Mouse (Mus musculus): ENCODE measurements around the gene Gosr2. TPM values are rescaled to one million over a fixed set of nuclear protein-coding genes. Genes with fewer than 3 reads are reported as not detected.
A peak's percentile ranks its signal among the peaks of the same experiment; 100 is the strongest.
"Not testable (repeated sequence)": the region's sequence is repeated elsewhere in the genome, so short reads cannot be mapped to it uniquely, and the experiment has no call there.

The Gosr2 gene
- total RNA-seq, 1 experiment, result 70.2 TPM

GRCm38 (mm10) chr11:103683667-103684334, 13.9 kb downstream of the Gosr2 start:
- Histone ChIP-seq H3K9me3 (ENCODE audit: control insufficient read depth, insufficient read depth, low read depth, low read length) (no peaks in the 10 kb centered on the region), H3K4me3 (ENCODE audit: insufficient read depth in 1 of 2, low read depth in 1 of 2, low read length in 2 of 2, poor library complexity in 1 of 2, severe bottlenecking in 1 of 2) (no peak overlapping the region), H3K27ac (ENCODE audit: insufficient read depth, low read depth, low read length, poor library complexity, severe bottlenecking) (no peak overlapping the region), H3K36me3 (ENCODE audit: control insufficient read depth, insufficient read depth, low read length, poor library complexity, severe bottlenecking) (peaks cover 49% of the 10 kb centered on the region), H3K4me1 (ENCODE audit: control insufficient read depth in 2 of 2, insufficient read depth in 2 of 2, low read length in 2 of 2, poor library complexity in 1 of 2) (no peaks in the 10 kb centered on the region), H3K9ac (ENCODE audit: insufficient read depth, low read depth, low read length, poor library complexity, severe bottlenecking) (no peak overlapping the region)
- in situ Hi-C loops (cut with MboI; ENCODE audit: low sequenced_read_pairs in 2 of 2, unreplicated experiment in 2 of 2), result no loop called here
- TF ChIP-seq ZNF384 (IDR thresholded peaks at IDR 0.05; ENCODE audit: low read depth, low read length), result no peak
- TF ChIP-seq ZC3H11A (IDR thresholded peaks at IDR 0.05; ENCODE audit: borderline replicate concordance, low read depth, low read length), result no peak
- TF ChIP-seq MAFK (IDR thresholded peaks at IDR 0.05; ENCODE audit: insufficient read depth, low read depth, low read length), result no peak
- TF ChIP-seq CHD2 (IDR thresholded peaks at IDR 0.05; ENCODE audit: low read depth, low read length), result no peak
- no peak for TF ChIP-seq HCFC1 (IDR thresholded peaks at IDR 0.05; ENCODE audit: borderline replicate concordance, insufficient read depth, low read length)
- DNase-seq (ENCODE audit: low read depth, low spot score), result no peak

GRCm38 (mm10) chr11:103677042-103677441, 20.7 kb downstream of the Gosr2 start:
- not testable (repeated sequence) for H3K4me1 ChIP-seq (ENCODE audit: control insufficient read depth in 2 of 2, insufficient read depth in 2 of 2, low read length in 2 of 2, poor library complexity in 1 of 2); H3K9ac ChIP-seq (ENCODE audit: insufficient read depth, low read depth, low read length, poor library complexity, severe bottlenecking); H3K27ac ChIP-seq (ENCODE audit: insufficient read depth, low read depth, low read length, poor library complexity, severe bottlenecking); H3K9me3 ChIP-seq (ENCODE audit: control insufficient read depth, insufficient read depth, low read depth, low read length); H3K4me3 ChIP-seq (ENCODE audit: insufficient read depth in 1 of 2, low read depth in 1 of 2, low read length in 2 of 2, poor library complexity in 1 of 2, severe bottlenecking in 1 of 2)
- peak; percentile 30 for DNase-seq (ENCODE audit: low read depth, low spot score)
- H3K36me3 ChIP-seq (ENCODE audit: control insufficient read depth, insufficient read depth, low read length, poor library complexity, severe bottlenecking), result peaks cover 19% of the 10 kb centered on the region
- in situ Hi-C loops (cut with MboI; ENCODE audit: low sequenced_read_pairs in 2 of 2, unreplicated experiment in 2 of 2), result loop anchor here in 1 of 2 experiments (10.0 kb wide), 1 partner anchor 342 kb away; no protein-coding TSS in a partner anchor

- no peak overlapping the region for H3K27ac ChIP-seq (ENCODE audit: insufficient read depth, low read depth, low read length, poor library complexity, severe bottlenecking)
- H3K4me1 ChIP-seq (ENCODE audit: control insufficient read depth in 2 of 2, insufficient read depth in 2 of 2, low read length in 2 of 2, poor library complexity in 1 of 2), result no peaks in the 10 kb centered on the region
- TF ChIP-seq ZNF384 (IDR thresholded peaks at IDR 0.05; ENCODE audit: low read depth, low read length) (no peak), ZC3H11A (IDR thresholded peaks at IDR 0.05; ENCODE audit: borderline replicate concordance, low read depth, low read length) (peak; percentile 63; the same call in 1 of the 2 replicates), HCFC1 (IDR thresholded peaks at IDR 0.05; ENCODE audit: borderline replicate concordance, insufficient read depth, low read length) (no peak), MAFK (IDR thresholded peaks at IDR 0.05; ENCODE audit: insufficient read depth, low read depth, low read length) (no peak)
- no peak overlapping the region for H3K4me3 ChIP-seq (ENCODE audit: insufficient read depth in 1 of 2, low read depth in 1 of 2, low read length in 2 of 2, poor library complexity in 1 of 2, severe bottlenecking in 1 of 2)
- peaks cover 14% of the 10 kb centered on the region for H3K36me3 ChIP-seq (ENCODE audit: control insufficient read depth, insufficient read depth, low read length, poor library complexity, severe bottlenecking)
- no peak overlapping the region for H3K9ac ChIP-seq (ENCODE audit: insufficient read depth, low read depth, low read length, poor library complexity, severe bottlenecking)
- no peaks in the 10 kb centered on the region for H3K9me3 ChIP-seq (ENCODE audit: control insufficient read depth, insufficient read depth, low read depth, low read length)
- DNase-seq (ENCODE audit: low read depth, low spot score), result peak; percentile 58
- in situ Hi-C loops (cut with MboI; ENCODE audit: low sequenced_read_pairs in 2 of 2, unreplicated experiment in 2 of 2), result loop anchor here in 1 of 2 experiments (10.0 kb wide), 1 partner anchor 341 kb away; no protein-coding TSS in a partner anchor
Measured at GRCm38 (mm10) chr11:103675556-103675955, 22.1 kb downstream of the Gosr2 start.

- TF ChIP-seq MAFK (IDR thresholded peaks at IDR 0.05; ENCODE audit: insufficient read depth, low read depth, low read length), result no peak
- TF ChIP-seq ZC3H11A (IDR thresholded peaks at IDR 0.05; ENCODE audit: borderline replicate concordance, low read depth, low read length), result no peak
- no peak for TF ChIP-seq CHD2 (IDR thresholded peaks at IDR 0.05; ENCODE audit: low read depth, low read length)
- TF ChIP-seq ZNF384 (IDR thresholded peaks at IDR 0.05; ENCODE audit: low read depth, low read length), result no peak
- no peak for TF ChIP-seq HCFC1 (IDR thresholded peaks at IDR 0.05; ENCODE audit: borderline replicate concordance, insufficient read depth, low read length)
- Histone ChIP-seq H3K4me3 (ENCODE audit: insufficient read depth in 1 of 2, low read depth in 1 of 2, low read length in 2 of 2, poor library complexity in 1 of 2, severe bottlenecking in 1 of 2) (no peak overlapping the region), H3K27ac (ENCODE audit: insufficient read depth, low read depth, low read length, poor library complexity, severe bottlenecking) (no peak overlapping the region), H3K9ac (ENCODE audit: insufficient read depth, low read depth, low read length, poor library complexity, severe bottlenecking) (no peak overlapping the region), H3K9me3 (ENCODE audit: control insufficient read depth, insufficient read depth, low read depth, low read length) (no peaks in the 10 kb centered on the region), H3K4me1 (ENCODE audit: control insufficient read depth in 2 of 2, insufficient read depth in 2 of 2, low read length in 2 of 2, poor library complexity in 1 of 2) (0 out of 4 replicates have a peak, but pooled peaks cover 0 to under 1% of the 10 kb centered on the region in 2 experiments), H3K36me3 (ENCODE audit: control insufficient read depth, insufficient read depth, low read length, poor library complexity, severe bottlenecking) (no peaks in the 10 kb centered on the region)
- no peak for DNase-seq (ENCODE audit: low read depth, low spot score)
- in situ Hi-C loops (cut with MboI; ENCODE audit: low sequenced_read_pairs in 2 of 2, unreplicated experiment in 2 of 2), result no loop called here
Measured at GRCm38 (mm10) chr11:103666907-103667426, 30.7 kb downstream of the Gosr2 start.
